Mouse (Mus musculus) layer of hippocampus, adult 11-12 months (tissue): ENCODE measurements at regions not wholly inside any gene's neighbourhood (a gene's known extent, or its start where the extent isn't known, plus 50 kb on each side); places are given as distances from the start of the nearest gene placed in this dataset.
A peak's percentile ranks its signal among the peaks of the same experiment; 100 is the strongest.

Experiments
- DNase-seq: peaks from one replicate; pipeline ENCODE4 v3.0.0; 2022; ENCODE audit warnings: low spot score

DNA sequence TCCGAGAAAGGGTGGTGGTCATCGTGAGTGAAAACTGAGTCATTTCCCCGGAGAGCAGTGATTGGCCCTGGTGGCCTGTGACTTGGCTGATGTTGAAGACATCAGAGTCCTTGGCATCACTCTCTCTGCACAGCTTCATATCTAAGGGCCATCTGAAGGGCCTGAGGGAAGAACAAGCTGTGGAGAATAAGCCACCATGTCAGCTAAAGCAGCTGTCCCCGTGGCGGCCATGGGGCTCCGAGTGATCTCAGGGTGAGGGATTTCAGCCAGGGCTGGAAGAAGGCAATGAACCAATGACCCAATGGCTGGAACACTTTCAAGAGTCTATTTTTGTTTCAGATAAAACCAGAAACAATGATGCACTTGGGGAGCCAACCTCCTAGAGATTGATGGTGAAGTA lies 62.2 kb downstream of the Ttc32 start:
- DNase-seq: no peak

DNA sequence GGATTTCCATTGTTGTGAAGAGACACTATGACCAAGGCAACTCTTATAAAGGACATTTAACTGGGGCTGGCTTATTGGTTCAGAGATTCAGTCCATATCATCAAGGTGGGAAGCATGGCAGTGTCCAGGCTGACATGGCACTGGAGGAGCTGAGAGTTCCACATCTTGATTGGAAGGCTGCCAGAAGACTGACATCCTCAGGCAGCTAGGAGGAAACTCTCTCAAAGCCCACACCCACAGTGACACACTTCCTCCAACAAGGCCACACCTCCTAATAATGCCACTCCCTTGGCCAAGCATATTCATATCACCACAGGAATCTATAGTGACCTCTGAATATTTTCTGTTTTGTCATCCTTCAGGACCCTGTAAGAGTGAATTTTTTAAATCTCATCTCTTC lies 65.3 kb downstream of the Ttc32 start:
- DNase-seq: no peak

DNA sequence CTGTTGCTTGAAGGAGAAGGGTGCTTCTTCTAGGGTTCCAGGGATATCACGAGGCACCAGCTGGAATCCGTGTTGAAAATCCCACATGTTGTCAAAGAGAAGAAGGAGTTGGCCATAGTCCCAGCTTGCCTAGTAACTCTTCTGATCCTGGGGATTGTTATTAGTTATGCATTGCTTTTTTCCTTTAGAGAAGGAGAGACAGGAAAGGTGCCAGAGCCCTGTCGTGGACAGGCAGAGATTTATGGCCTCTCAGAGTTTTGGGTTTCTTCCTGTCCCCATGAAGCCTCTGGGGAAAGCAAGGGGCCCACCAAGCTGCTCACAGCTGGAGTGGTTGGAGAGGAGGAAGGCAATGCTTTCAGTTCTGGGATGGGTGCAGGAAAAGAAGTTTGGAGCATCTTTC lies 76.6 kb downstream of the Ttc32 start:
- DNase-seq: no peak

DNA sequence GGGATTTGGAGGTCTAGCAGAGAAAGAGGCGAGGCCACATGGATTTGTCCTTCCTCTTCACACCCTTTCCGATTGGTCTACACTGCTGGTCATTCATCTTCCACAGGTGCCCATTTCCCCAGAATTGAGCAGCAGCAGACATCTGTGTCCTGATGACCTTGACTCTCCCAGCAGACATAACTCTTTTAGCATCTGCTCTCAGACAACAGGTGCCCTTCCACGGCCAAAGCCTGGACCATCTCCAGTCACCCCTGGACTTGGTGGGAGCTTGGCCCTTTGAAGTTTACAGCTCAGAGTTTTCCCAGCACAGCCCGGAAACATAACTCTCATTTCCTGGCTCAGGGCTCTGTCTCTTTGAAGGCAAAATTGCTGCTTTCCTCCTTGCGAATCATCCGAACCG lies 80.0 kb downstream of the Ttc32 start:
- DNase-seq: no peak

DNA sequence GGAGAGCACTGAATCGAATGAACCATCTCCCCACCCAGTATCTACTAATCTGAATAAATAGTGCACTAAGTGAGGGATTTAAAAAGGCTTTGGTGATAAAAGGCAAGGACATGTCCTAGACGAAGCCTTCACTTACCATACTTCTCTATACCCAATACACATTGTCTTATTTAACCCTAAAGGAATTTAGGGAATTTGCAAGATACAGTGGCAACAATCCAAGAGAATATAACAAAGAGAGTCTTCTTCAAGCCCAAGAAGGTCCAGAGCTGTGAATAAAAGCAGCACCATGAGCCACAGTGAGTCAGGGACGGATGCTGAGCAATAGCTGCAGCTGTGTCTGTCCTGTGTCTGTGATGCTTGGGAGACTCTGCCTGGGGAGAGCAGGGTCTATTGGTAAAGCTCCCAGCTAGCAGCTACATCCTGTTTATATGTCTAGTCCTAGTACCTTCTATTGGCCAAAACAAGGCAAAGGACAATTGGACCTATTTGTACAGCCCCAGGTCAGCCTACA lies 82.4 kb downstream of the Ttc32 start:
- DNase-seq: no peak

DNA sequence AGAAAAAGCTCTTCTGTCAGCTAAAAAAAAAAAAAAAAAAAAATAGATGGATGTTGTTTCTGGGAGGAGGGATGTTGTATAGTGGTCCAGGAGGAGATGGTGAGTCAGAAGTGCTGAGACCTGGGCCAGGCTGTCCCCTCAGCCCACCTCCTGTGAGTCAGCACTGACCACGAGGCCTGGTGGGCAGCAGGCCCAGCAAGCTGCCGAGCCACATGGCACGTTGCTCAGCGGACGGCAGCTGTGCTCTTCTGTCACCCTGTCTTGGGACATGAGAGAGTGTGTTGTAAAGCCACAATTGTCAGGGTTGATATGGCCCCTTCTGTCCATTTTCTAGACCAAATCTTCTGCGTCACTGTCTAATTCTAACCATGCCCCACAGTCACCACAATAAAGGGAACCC lies 83.9 kb downstream of the Ttc32 start:
- peak; percentile 49 for DNase-seq

DNA sequence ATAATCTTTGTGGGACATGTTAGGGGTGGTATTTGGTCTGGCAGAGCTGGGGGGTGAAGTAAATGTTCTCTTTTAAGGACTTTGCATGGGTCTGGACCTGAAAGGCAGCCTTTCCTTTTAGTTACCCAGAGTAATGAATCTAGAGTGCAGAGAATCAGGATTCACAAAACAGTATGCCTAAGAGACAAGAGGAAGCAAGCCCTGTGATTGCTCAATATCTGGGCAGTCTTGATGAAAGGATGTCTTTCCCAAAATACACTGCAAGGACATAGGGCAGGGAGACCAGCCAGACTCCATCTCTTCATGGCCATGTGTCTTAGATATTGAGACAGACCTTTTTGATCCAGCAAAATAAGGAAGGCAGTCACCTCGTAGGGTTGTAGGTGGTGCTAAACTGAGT lies 84.3 kb downstream of the Ttc32 start:
- no peak for DNase-seq

DNA sequence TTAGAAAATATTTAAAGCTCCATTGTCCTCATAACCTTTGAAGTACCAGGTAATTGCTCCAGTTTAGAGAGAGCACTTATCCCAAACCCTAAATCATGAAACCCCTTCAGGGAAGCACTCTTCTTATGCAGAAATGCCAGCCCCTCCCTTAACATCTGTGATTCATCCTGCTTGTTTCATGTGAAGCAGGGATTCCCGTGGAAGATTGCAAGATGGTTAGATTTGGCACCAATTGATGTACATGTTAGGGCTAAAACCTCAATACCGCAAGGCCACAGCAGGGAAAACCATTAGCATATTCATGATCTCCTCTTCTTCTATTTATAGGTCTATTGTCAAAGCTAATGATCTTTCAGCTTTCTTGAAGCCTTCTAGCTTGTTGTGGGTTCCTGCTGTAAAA lies 88.8 kb downstream of the Ttc32 start:
- no peak for DNase-seq

DNA sequence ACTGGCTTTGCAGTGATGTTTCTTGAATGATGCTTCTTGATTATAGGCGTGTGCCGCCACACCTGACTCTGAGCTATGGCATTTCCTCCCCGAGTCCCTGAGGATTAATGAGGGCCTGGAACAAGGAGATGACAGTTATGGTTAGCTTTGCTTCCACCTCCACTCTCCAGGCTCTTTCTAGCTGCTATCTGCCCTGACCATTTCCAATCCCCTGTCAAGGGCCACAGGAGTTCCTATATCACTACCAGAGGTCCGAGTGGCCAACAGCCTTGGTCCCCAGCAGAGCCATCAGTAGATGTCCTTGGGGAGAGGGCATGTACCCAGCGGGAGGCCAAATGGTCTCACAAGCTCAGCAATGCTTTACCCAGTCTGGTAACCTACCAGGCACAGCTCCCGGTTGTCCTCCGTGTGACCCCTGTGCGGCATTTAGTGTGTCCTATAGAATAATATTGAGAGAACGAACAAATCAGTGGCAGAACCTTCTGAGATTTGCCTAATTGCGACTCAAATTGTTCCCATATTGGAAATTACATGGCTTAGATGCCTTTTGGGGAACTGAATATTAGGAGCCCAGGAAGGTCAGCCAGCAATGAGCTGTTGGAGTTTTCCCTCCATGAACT lies 98.2 kb downstream of the Ttc32 start:
- DNase-seq: no peak

DNA sequence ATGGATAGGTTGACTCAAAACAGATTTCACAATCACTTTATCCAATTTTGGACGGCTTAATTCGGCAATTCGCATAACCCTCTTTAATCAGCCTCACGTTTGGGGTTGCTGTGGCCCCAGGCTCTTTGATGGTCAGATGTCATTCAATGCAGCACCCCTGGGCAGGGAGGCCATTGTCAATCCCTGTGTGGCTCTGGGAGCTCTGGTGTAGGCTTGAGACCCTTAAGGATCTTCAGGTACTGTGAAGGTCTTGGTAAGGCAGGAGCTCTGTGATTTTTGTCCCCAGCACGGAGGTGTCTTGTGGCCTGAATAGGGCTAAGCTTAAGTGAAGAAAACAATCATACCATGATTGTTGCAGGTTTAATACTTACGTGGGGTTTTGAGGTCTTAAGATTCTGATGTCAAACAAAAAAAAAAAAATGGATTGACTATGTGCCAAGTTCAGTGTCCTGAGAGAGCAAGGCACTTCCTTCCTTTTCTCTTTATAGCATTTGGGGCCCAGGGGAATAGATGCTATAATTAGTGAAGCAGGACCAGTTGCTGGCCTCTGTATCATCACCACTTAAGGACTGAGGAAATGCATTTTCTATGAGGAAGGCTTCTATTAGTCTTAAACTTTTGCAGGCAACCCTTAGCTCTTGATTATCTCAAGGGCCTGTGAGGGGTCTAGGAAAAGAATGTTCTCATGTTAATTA lies 98.9 kb downstream of the Ttc32 start:
- DNase-seq: no peak

DNA sequence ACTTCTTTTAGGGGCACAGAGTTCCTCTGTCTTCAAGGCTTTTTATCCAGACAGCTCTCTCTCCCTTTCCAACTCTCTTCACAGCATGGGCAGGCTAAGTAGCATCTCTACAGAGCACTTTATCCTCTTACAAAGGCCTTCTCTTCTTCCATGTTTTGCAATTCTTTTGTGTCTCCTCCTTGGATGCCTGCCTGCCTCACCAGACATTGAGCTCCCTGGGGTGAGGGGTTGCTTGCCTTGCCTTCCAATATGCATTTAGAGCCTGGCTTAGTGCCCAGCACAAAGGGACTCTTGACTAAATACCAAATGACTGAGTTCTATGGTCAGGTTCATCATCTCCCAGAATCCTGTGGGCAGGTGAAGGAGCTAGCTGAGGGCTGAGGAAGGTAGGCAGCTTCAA lies 102.8 kb downstream of the Ttc32 start:
- DNase-seq: no peak

DNA sequence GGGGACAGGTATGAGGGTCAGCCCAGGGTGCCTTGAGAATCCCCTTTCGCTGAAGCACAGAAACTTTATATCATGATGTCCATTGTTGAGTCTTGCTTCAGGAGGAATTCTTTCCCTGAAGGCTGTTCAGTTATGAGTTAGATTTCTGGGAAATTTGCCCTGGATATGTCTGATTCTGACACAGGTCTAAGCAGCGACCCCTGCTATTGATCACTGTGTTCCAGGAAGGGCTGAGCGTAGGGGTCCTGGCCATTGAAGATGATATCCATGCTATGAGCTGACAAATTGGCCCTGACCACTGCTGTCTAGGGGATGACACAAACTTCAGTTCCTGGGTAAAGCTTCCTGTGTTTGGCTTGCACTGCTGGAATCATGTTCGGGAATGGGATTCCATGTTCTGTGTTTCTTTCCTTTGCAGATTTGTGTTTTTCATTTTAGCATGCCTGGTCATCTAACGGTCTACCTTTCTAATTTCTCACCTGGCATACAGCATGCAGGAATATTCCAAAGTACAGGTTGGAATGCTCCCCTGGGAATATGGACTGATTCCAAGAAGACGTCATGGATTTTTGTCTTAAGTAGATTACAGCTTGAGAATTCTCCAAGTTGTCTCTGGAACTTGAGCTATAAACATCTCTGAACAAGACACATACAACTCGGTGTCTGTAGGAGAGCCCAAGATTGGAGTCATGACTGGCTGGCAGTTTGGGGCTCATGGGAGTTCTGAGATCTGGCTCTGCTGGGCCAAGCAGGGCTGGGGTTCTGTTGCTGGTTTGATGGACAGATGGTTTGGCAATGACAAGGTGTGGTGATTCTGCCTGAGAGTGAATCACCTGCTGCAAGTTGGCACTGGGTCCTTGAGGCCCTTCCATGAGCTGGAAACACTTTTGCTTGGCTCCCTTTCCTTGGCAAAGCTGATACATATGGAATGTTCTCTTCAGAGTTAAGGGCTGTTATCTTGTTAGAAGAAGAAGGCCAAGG lies 104.4 kb downstream of the Ttc32 start:
- DNase-seq: no peak

DNA sequence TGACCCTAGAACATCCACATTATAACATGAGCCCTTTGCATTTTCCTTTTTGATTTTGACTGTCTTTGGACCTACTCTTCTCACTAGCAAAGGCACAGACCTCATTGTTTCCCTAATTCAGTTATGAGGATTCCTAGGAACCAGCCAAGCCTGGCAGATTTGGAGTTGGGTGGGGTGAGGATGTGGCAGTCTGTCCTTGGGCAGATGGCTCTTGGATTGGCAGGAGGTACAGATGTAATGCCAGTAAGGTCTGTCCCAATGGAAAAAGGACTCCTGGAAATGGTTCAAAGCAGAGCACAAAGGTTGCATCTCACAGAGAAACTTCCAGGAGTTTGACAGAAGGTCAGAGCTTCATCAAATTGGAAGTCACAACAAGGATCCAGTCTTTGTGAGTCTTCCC lies 121.2 kb downstream of the Ttc32 start:
- no peak for DNase-seq

DNA sequence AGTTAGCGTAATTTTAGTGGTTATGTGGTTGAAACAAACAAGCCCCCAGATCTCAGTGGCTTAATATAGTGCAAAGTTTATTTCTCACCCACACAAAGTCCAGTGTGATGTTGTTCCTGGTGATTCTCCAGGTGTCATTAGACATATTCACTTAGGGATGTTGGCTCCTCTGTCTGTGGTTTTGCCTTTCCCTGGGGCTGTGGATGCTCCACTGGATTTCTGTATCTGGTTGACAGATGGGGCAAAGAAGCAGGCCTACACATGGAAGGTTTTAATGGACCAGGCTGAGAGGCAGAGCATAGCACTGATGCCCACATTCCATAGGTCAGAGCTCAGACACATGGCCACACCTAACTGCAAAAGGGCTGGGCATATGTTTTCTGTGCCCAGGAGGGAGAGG lies 121.6 kb downstream of the Ttc32 start:
- DNase-seq: no peak

DNA sequence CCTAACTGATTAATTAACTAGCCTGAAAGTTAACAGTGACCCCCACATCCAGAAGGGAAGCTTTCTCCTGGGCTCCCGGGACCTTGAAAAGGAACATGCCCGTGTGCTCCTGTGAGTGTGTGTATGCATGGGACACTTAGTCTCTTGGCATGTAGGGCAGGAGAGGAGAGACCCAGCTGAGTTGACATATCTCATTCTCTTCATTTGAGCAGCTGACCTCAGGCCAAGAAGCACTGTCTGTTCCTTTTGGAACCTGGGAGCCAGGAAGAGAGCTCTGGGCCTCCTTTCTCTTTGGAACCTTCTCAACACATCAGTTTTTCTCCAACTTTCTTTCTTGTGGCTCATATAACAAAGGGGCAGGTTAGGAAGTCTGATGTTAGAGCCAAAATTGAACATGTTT lies 124.7 kb downstream of the Ttc32 start:
- DNase-seq: no peak

DNA sequence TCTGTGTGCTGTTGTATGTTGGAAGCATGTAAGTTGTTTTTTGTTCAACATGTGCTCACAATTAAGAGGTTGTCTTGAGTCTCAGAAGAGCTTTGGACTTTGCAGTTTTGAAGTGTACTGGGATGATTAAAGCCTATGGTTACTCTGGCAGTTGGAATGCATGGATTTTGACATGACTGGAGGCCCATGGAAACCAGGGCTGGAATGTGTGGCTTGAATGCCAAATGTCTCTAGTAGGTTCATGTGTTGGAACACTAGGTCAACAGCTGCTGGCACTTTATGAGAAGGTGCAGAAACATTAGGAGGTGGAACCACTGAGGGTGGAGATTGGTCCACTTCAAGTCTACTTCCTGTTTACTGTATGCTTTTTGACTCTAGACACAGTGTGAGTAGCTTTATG lies 127.0 kb downstream of the Ttc32 start:
- DNase-seq: no peak

DNA sequence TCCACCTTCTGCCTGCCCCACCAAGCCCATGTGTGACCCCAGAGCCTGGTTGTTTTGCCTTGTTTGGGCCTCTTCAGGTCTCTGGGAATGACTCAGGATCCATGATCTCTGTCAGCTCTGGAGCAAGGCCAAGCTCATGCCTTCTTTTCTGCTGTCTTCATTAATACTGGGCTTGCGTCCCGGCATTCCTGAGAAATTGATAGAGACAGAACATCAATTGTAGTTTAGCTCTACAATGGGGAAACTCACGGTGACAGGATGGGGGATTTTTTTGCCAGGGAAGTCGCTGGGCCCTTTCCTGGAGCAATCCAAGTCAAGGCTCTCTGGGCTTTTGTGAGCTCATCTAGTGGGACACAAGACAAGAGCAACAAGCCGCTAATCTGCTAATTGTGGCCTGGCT lies 129.0 kb downstream of the Ttc32 start:
- no peak for DNase-seq

DNA sequence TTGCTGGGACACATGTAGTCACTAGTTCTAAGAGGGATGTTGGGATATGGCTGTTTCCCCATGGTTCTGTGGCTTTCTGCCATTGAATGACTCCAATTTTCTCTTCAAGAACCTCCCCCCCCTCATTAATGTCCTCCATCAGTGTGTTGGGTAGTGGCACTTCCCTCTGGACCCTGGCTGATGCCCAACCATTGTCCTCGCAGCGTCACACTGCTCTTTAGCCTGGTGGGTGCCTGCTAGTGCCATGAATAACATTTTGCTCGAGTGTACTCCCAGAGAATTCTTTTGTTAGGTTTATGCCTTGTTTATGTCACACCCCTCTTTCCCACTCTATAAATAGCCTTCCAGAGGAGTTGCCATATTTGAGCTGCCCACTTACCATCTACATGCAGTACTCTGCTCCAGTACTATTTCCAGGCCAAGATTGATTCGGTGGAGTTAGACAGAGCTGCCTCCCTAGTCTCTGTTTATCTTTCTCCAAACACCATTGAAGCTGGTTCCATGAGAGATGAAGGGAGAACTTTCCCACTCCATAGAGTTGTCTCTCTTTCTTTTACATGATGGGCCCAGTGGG lies 135.7 kb downstream of the Ttc32 start:
- DNase-seq: no peak

DNA sequence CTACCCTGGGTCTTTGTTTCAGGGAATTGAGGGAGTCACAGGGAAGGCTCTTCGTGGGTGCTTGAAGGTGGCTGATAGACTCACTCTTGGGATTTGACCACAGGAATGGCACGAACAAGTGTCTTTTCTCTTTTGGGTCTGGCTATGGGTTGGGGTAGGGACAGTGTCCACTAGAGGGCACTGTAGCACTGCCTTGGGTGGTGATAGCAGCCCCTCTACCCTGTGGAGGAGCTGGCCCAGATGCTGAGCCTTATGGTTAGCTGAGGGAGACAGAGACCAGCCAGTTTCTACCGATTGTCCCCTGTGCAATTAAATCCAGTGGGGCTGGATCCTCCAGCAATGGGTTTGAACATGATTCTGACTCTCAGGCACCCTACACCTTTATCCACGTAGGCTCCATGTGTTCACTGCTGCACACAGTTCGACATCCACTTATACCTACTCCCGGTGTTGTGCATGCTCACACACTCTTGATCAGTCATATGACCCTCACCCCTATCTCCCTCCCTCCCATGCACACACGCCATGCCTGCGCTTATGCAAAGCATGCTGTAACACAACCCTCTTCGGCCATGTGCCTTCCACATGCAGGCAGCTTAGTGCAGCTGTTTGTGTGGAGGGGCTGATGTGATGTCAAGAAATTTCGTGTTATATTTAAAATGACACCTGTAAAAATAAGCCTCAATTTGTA lies 136.6 kb downstream of the Ttc32 start:
- DNase-seq: peak; percentile 40

DNA sequence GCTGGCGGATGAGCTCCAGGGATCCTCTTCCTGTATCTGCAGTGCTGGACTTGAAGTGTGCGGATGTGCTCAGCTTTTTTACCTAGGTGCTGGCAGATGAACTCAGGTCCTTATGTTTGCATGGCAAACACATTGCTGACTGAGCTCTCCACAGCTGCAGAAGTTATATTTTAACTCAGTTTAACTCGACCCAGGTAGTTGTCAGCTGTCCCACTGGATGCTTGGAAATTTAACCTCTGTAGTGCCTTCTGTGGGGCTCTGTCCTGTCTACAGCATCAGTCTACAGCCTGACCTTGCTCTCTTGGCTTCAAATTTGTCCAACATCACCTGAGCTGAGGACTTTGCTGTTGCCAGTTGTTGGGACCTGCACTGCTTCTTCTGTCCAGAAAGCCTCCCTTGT lies 139.2 kb downstream of the Ttc32 start:
- DNase-seq: no peak

DNA sequence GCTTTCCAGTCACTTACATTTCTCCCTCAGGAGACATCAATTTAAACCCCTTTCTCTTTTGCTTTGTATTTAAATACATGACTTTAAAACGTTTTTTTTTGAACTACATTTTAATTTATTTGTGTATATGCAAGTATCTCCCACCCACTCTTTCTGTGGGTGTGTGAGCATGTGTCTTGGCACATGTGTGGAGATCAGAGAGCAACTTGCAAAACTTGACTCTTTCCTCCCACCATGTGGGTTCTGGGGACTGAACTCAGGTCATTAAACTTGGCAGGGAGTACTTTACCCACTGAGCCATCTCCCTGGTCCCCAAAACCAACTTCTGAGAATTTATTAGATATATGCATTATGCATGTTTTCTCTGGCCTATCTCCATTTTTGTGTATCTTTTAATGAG lies 143.9 kb downstream of the Ttc32 start:
- DNase-seq: no peak

DNA sequence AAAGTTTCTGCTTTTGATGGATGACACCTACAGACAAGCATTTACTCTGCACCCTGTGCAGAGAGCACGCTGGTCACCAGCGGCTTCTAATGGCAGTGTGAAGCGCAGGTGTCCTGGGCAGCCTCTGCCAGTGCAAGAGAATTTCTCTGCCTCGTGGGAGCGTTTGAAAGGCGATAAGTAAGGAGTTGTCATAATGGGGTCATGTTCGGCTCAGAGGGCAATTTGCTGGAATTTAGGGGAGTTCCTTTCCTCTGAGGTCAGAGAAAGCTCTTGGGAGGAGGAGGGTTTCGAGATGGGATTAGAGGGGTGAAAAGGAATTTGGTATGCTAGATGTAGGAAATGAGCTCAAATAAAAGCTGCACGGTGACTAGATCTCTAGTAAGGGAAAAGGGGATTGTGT lies 144.5 kb downstream of the Ttc32 start:
- no peak for DNase-seq
